Mouse (Mus musculus): ENCODE data around the gene Mcemp1. TPM values are rescaled to one million over a fixed set of nuclear protein-coding genes. Genes with fewer than 3 reads are reported as not detected.

Gene Mcemp1
- polyA plus RNA-seq, 1 experiment, result 0.29 TPM

- no peak for DNase-seq (ENCODE audit: low read depth)
- TF ChIP-seq CTCF (IDR thresholded peaks at IDR 0.05; ENCODE audit: borderline replicate concordance, extremely low read depth, insufficient read depth, insufficient read length) (no peak), POLR2A (IDR thresholded peaks at IDR 0.05; ENCODE audit: borderline replicate concordance, extremely low read depth, insufficient read depth, insufficient read length, poor library complexity, severe bottlenecking) (no peak)
Observed at GRCm38 (mm10) chr8:3647561-3647960, 18.0 kb upstream of the Mcemp1 start.

- DNase-seq (ENCODE audit: low read depth), result no peak
- TF ChIP-seq POLR2A (IDR thresholded peaks at IDR 0.05; ENCODE audit: borderline replicate concordance, extremely low read depth, insufficient read depth, insufficient read length, poor library complexity, severe bottlenecking), result no peak
- TF ChIP-seq CTCF (IDR thresholded peaks at IDR 0.05; ENCODE audit: borderline replicate concordance, extremely low read depth, insufficient read depth, insufficient read length), result no peak
Observed at GRCm38 (mm10) chr8:3648268-3648667, 17.3 kb upstream of the Mcemp1 start.

GRCm38 (mm10) chr8:3648990-3649389, 16.6 kb upstream of the Mcemp1 start:
- no peak for DNase-seq (ENCODE audit: low read depth)

GRCm38 (mm10) chr8:3652845-3653244, 12.7 kb upstream of the Mcemp1 start:
- no peak for TF ChIP-seq POLR2A (IDR thresholded peaks at IDR 0.05; ENCODE audit: borderline replicate concordance, extremely low read depth, insufficient read depth, insufficient read length, poor library complexity, severe bottlenecking)
- no peak for TF ChIP-seq CTCF (IDR thresholded peaks at IDR 0.05; ENCODE audit: borderline replicate concordance, extremely low read depth, insufficient read depth, insufficient read length)
- DNase-seq (ENCODE audit: low read depth), result no peak

More at GRCm38 (mm10) chr8:3648990-3649389, 16.6 kb upstream of the Mcemp1 start:
- TF ChIP-seq POLR2A (IDR thresholded peaks at IDR 0.05; ENCODE audit: borderline replicate concordance, extremely low read depth, insufficient read depth, insufficient read length, poor library complexity, severe bottlenecking), result no peak
- TF ChIP-seq CTCF (IDR thresholded peaks at IDR 0.05; ENCODE audit: borderline replicate concordance, extremely low read depth, insufficient read depth, insufficient read length), result no peak

- TF ChIP-seq CTCF (IDR thresholded peaks at IDR 0.05; ENCODE audit: borderline replicate concordance, extremely low read depth, insufficient read depth, insufficient read length), result no peak
- no peak for TF ChIP-seq POLR2A (IDR thresholded peaks at IDR 0.05; ENCODE audit: borderline replicate concordance, extremely low read depth, insufficient read depth, insufficient read length, poor library complexity, severe bottlenecking)
- no peak for DNase-seq (ENCODE audit: low read depth)
Observed at GRCm38 (mm10) chr8:3654726-3655508, 10.6 kb upstream of the Mcemp1 start.

GRCm38 (mm10) chr8:3655526-3655925, 10.0 kb upstream of the Mcemp1 start, which contains the start of gene Retn:
Retn (plus strand) TSS chr8:3655770.
- DNase-seq (ENCODE audit: low read depth), result no peak
- TF ChIP-seq POLR2A (IDR thresholded peaks at IDR 0.05; ENCODE audit: borderline replicate concordance, extremely low read depth, insufficient read depth, insufficient read length, poor library complexity, severe bottlenecking) (no peak), CTCF (IDR thresholded peaks at IDR 0.05; ENCODE audit: borderline replicate concordance, extremely low read depth, insufficient read depth, insufficient read length) (no peak)

GRCm38 (mm10) chr8:3656725-3657381, 8.7 kb upstream of the Mcemp1 start:
- peak; percentile 63 for DNase-seq (ENCODE audit: low read depth)
- TF ChIP-seq POLR2A (IDR thresholded peaks at IDR 0.05; ENCODE audit: borderline replicate concordance, extremely low read depth, insufficient read depth, insufficient read length, poor library complexity, severe bottlenecking) (no peak), CTCF (IDR thresholded peaks at IDR 0.05; ENCODE audit: borderline replicate concordance, extremely low read depth, insufficient read depth, insufficient read length) (no peak)

- TF ChIP-seq POLR2A (IDR thresholded peaks at IDR 0.05; ENCODE audit: borderline replicate concordance, extremely low read depth, insufficient read depth, insufficient read length, poor library complexity, severe bottlenecking), result no peak
- TF ChIP-seq CTCF (IDR thresholded peaks at IDR 0.05; ENCODE audit: borderline replicate concordance, extremely low read depth, insufficient read depth, insufficient read length), result no peak
- no peak for DNase-seq (ENCODE audit: low read depth)
Observed at GRCm38 (mm10) chr8:3660889-3661288, 4.7 kb upstream of the Mcemp1 start.

GRCm38 (mm10) chr8:3664405-3664804, 1.1 kb upstream of the Mcemp1 start:
- no peak for DNase-seq (ENCODE audit: low read depth)
- TF ChIP-seq POLR2A (IDR thresholded peaks at IDR 0.05; ENCODE audit: borderline replicate concordance, extremely low read depth, insufficient read depth, insufficient read length, poor library complexity, severe bottlenecking) (no peak), CTCF (IDR thresholded peaks at IDR 0.05; ENCODE audit: borderline replicate concordance, extremely low read depth, insufficient read depth, insufficient read length) (no peak)

- TF ChIP-seq POLR2A (IDR thresholded peaks at IDR 0.05; ENCODE audit: borderline replicate concordance, extremely low read depth, insufficient read depth, insufficient read length, poor library complexity, severe bottlenecking) (no peak), CTCF (IDR thresholded peaks at IDR 0.05; ENCODE audit: borderline replicate concordance, extremely low read depth, insufficient read depth, insufficient read length) (no peak)
- no peak for DNase-seq (ENCODE audit: low read depth)
Observed at GRCm38 (mm10) chr8:3670388-3670787, 4.8 kb downstream of the Mcemp1 start.

GRCm38 (mm10) chr8:3671980-3672491, 6.5 kb downstream of the Mcemp1 start, which contains the start of gene Fcor:
Fcor (minus strand) TSS chr8:3672362.
- TF ChIP-seq POLR2A (IDR thresholded peaks at IDR 0.05; ENCODE audit: borderline replicate concordance, extremely low read depth, insufficient read depth, insufficient read length, poor library complexity, severe bottlenecking) (0 out of 2 replicates have a peak, but pooled peaks have one; percentile 19), CTCF (IDR thresholded peaks at IDR 0.05; ENCODE audit: borderline replicate concordance, extremely low read depth, insufficient read depth, insufficient read length) (peak; percentile 90)
- DNase-seq (ENCODE audit: low read depth), result peak; percentile 94
